ENCODE assay signal across 23 mouse cellular contexts in genomic region chr3:130951381-130951780, GRCm38 (mm10).
DNase-seq lines count a peak whose midpoint lies in the region; ATAC-seq and TF ChIP-seq lines count a peak whose summit lies in the region.
"Had no signal": no experiment of that assay in that cellular context is flagged by ENCODE, and none has a peak within 500 bp of the region (broad histone marks: within the 10 kb centered on the region; RNA-seq: fewer than 3 reads in every experiment).

No protein-coding gene starts in this region.

- no peak overlapping the region for H3K9ac ChIP-seq in stomach, postnatal 0 days (ENCODE audit: low read length)
- H3K9ac ChIP-seq in midbrain, embryonic 16.5 days (ENCODE audit: low read depth, low read length), result no peak overlapping the region
- H3K9ac ChIP-seq: embryonic facial prominence, embryonic 13.5 days; midbrain, embryonic 15.5 days had no signal

- no peaks in the 10 kb centered on the region for H3K36me3 ChIP-seq in stomach, postnatal 0 days (ENCODE audit: control insufficient read depth, insufficient read depth, low read length)
- H3K36me3 ChIP-seq in midbrain, embryonic 16.5 days (ENCODE audit: control insufficient read depth, insufficient read depth, low read length), result no peaks in the 10 kb centered on the region
- H3K36me3 ChIP-seq: embryonic facial prominence, embryonic 13.5 days; forebrain, embryonic 10.5 days; hindbrain, embryonic 10.5 days; midbrain, embryonic 15.5 days had no signal

- TF ChIP-seq CTCF in gastrocnemius, adult 2 months (IDR thresholded peaks at IDR 0.05), result no peak
- no peak for TF ChIP-seq CTCF in bone marrow macrophage, adult 2 months (IDR thresholded peaks at IDR 0.05; ENCODE audit: low read depth, low read length)
- no peak for TF ChIP-seq CTCF in stomach, postnatal 0 days (IDR thresholded peaks at IDR 0.05; ENCODE audit: low read depth)

- no peak overlapping the region for H3K4me2 ChIP-seq in stomach, postnatal 0 days (replicated peaks; ENCODE audit: low read depth)
- H3K4me2 ChIP-seq in midbrain, embryonic 16.5 days (ENCODE audit: low read length), result no peak overlapping the region
- H3K4me2 ChIP-seq: embryonic facial prominence, embryonic 13.5 days; midbrain, embryonic 15.5 days had no signal

- H3K9me3 ChIP-seq in stomach, postnatal 0 days (ENCODE audit: control insufficient read depth, low read length), result no peaks in the 10 kb centered on the region
- H3K9me3 ChIP-seq in midbrain, embryonic 16.5 days (replicated peaks; ENCODE audit: control insufficient read depth, low read length, poor library complexity, severe bottlenecking), result peaks cover 5% of the 10 kb centered on the region
- H3K9me3 ChIP-seq: hindbrain, embryonic 10.5 days; midbrain, embryonic 15.5 days had no signal

- 0 out of 2 replicates have a peak overlapping the region, but pooled peaks have one; percentile 12 for H3K27ac ChIP-seq in gastrocnemius, adult 2 months
- 0 out of 2 replicates have a peak overlapping the region, but pooled peaks have one; percentile 20 for H3K27ac ChIP-seq in bone marrow macrophage, adult 2 months (ENCODE audit: insufficient read depth, low read depth, low read length)
- H3K27ac ChIP-seq in stomach, postnatal 0 days (replicated peaks), result peak overlapping the region; percentile 18; the same call in 1 of the 2 replicates
- H3K27ac ChIP-seq in midbrain, embryonic 16.5 days (ENCODE audit: low read length), result no peak overlapping the region
- H3K27ac ChIP-seq: embryonic facial prominence, embryonic 13.5 days; forebrain, embryonic 10.5 days; hindbrain, embryonic 10.5 days; hindbrain, postnatal 0 days; layer of hippocampus, adult 2 months; macrophage; midbrain, embryonic 15.5 days had no signal

- intact Hi-C loops in gastrocnemius, adult 2 months (cut with DNase I), result no loop called here

- no peak for TF ChIP-seq POLR2A in bone marrow macrophage, adult 2 months (IDR thresholded peaks at IDR 0.05; ENCODE audit: borderline replicate concordance, low read depth, low read length)

- peaks cover 6% of the 10 kb centered on the region for H3K4me1 ChIP-seq in bone marrow macrophage, adult 2 months (ENCODE audit: control insufficient read depth, insufficient read depth, low read length)
- H3K4me1 ChIP-seq in stomach, postnatal 0 days (replicated peaks; ENCODE audit: control insufficient read depth, insufficient read depth), result no peaks in the 10 kb centered on the region
- H3K4me1 ChIP-seq in midbrain, embryonic 16.5 days (ENCODE audit: control insufficient read depth, insufficient read depth, low read length), result peaks cover 6% of the 10 kb centered on the region

- H3K4me3 ChIP-seq in gastrocnemius, adult 2 months, result no peak overlapping the region
- H3K4me3 ChIP-seq in bone marrow macrophage, adult 2 months (ENCODE audit: insufficient read depth, low read length), result no peak overlapping the region
- H3K4me3 ChIP-seq in stomach, postnatal 0 days (ENCODE audit: low read depth, low read length), result no peak overlapping the region
- H3K4me3 ChIP-seq in midbrain, embryonic 16.5 days (ENCODE audit: low read depth, low read length), result no peak overlapping the region
- H3K4me3 ChIP-seq: embryonic facial prominence, embryonic 13.5 days; forebrain, embryonic 10.5 days; hindbrain, embryonic 10.5 days; layer of hippocampus, adult 2 months; midbrain, embryonic 15.5 days had no signal

- H3K27me3 ChIP-seq in stomach, postnatal 0 days (ENCODE audit: control insufficient read depth, insufficient read depth, low read length), result no peaks in the 10 kb centered on the region
- no peaks in the 10 kb centered on the region for H3K27me3 ChIP-seq in midbrain, embryonic 16.5 days (ENCODE audit: control insufficient read depth, insufficient read depth, low read depth, low read length)
- H3K27me3 ChIP-seq: embryonic facial prominence, embryonic 13.5 days; midbrain, embryonic 15.5 days had no signal

- no peak for TF ChIP-seq EP300 in stomach, postnatal 0 days (optimal IDR thresholded peaks at IDR 0.05)

- ATAC-seq in stomach, postnatal 0 days (ENCODE audit: low FRiP score, low TSS enrichment), result no peak
- no peak for ATAC-seq in midbrain, embryonic 16.5 days
- ATAC-seq: hindbrain, postnatal 0 days; intestine, embryonic 16.5 days; midbrain, embryonic 15.5 days had no signal

- DNase-seq in gastrocnemius, adult 2 months, result no peak
- DNase-seq in gastrocnemius, postnatal 10 days, result no peak
- DNase-seq in ovary, adult 18-20 months (ENCODE audit: low spot score), result peak; percentile 16
- DNase-seq in ovary, postnatal 14 days (ENCODE audit: low spot score), result no peak
- DNase-seq in stomach, postnatal 0 days (ENCODE audit: low spot score), result no peak
- DNase-seq in urinary bladder, postnatal 25 days (ENCODE audit: low spot score), result no peak
- DNase-seq: adrenal gland, postnatal 25 days; B cell, adult 2 months; cerebellum, adult 11 months; cerebellum, postnatal 25 days; kidney, adult 9 months; kidney, postnatal 25 days; thymus, postnatal 25 days had no signal

- WGBS in stomach, postnatal 0 days, result 56% methylated on average over 2 of the region's 2 CpGs
- 73% methylated on average over 2 of the region's 2 CpGs for WGBS in midbrain, embryonic 16.5 days
